Mouse (Mus musculus) ES-E14 (cell line): ENCODE measurements around the gene Dock3. TPM values are rescaled to one million over a fixed set of nuclear protein-coding genes. Genes with fewer than 3 reads are reported as not detected.

Experiments
- DNase-seq: peaks from one replicate; pipeline ENCODE4 v3.0.0-alpha.2; 2013; ENCODE audit warnings: low read depth, low spot score
- H3K27ac ChIP-seq: 2 replicates; pipeline ENCODE4 v1.5.1; 2012; ENCODE audit warnings: low read depth, mild to moderate bottlenecking, low read length, moderate library complexity, mixed read lengths; ENCODE audit not compliant: poor library complexity, insufficient read depth, severe bottlenecking
- H3K36me3 ChIP-seq: 2 replicates; pipeline ENCODE4 v1.6.1; 2012; ENCODE audit warnings: mild to moderate bottlenecking, low read length, moderate library complexity, mixed read lengths; ENCODE audit not compliant: control insufficient read depth, poor library complexity, insufficient read depth, severe bottlenecking
- H3K4me1 ChIP-seq, 2 experiments: fragments of 150-350 bp in 1 of 2; sonication (generic) in 1 of 2; 2 replicates each; pipeline ENCODE4 v1.6.1; 2012; ENCODE audit warnings: low read length in 2 of 2, mild to moderate bottlenecking in 1 of 2, mixed read lengths in 1 of 2; ENCODE audit not compliant: control insufficient read depth in 2 of 2, insufficient read depth in 2 of 2, poor library complexity in 1 of 2
- H3K4me3 ChIP-seq, 2 experiments: fragments of 150-350 bp in 1 of 2; sonication (generic) in 1 of 2; 2 replicates each; pipeline ENCODE4 v1.5.1; 2012; ENCODE audit warnings: low read length in 2 of 2, low read depth in 1 of 2, mild to moderate bottlenecking in 1 of 2, mixed read lengths in 1 of 2; ENCODE audit not compliant: insufficient read depth in 1 of 2, poor library complexity in 1 of 2, severe bottlenecking in 1 of 2
- H3K9ac ChIP-seq: 2 replicates; pipeline ENCODE4 v1.6.1; 2012; ENCODE audit warnings: low read depth, mild to moderate bottlenecking, low read length, mixed read lengths; ENCODE audit not compliant: poor library complexity, insufficient read depth, severe bottlenecking
- H3K9me3 ChIP-seq: fragments of 150-350 bp; sonication (generic); 2 replicates; pipeline ENCODE4 v1.6.1; 2012; ENCODE audit warnings: low read depth, mild to moderate bottlenecking, low read length; ENCODE audit not compliant: control insufficient read depth, insufficient read depth
- CHD2 ChIP-seq: IDR thresholded peaks from 2 replicates; pipeline ENCODE4 v1.6.1; 2014; ENCODE audit warnings: mild to moderate bottlenecking, low read depth, low read length, inconsistent platforms
- HCFC1 ChIP-seq: IDR thresholded peaks from 2 replicates; pipeline ENCODE4 v1.6.1; 2012; ENCODE audit warnings: low read length, inconsistent platforms, borderline replicate concordance; ENCODE audit not compliant: insufficient read depth
- MAFK ChIP-seq: IDR thresholded peaks from 2 replicates; pipeline ENCODE4 v1.6.1; 2014; ENCODE audit warnings: mild to moderate bottlenecking, low read depth, low read length, inconsistent platforms; ENCODE audit not compliant: insufficient read depth
- ZC3H11A ChIP-seq: IDR thresholded peaks from 2 replicates; pipeline ENCODE4 v1.6.1; 2012; ENCODE audit warnings: low read depth, mild to moderate bottlenecking, inconsistent platforms, low read length, borderline replicate concordance
- ZNF384 ChIP-seq: IDR thresholded peaks from 2 replicates; pipeline ENCODE4 v1.6.1; 2012; ENCODE audit warnings: low read depth, low read length, inconsistent platforms
- in situ Hi-C, 2 experiments: fragments of 600-800 bp; cut with MboI; formaldehyde crosslinking; loops; one replicate each; pipeline ENCODE4 v1.15.1; 2025; ENCODE audit warnings: low sequenced_read_pairs in 2 of 2, inconsistent platforms in 1 of 2; ENCODE audit not compliant: unreplicated experiment in 2 of 2
- total RNA-seq: library from RNA; depleted of rRNA; stranded (reverse); fragments of 300-350 nt; gene quantifications from 2 replicates; pipeline ENCODE4 v1.2.3, GENCODE M21; 2012; rRNA removed

The Dock3 gene
- total RNA-seq, 1 experiment: 3.3 TPM

GRCm38 (mm10) chr9:106858036-106858435 is 373.7 kb downstream of the Dock3 start:
- no peak overlapping the region for H3K27ac ChIP-seq
- TF ChIP-seq ZC3H11A (no peak), ZNF384 (no peak), CHD2 (no peak), HCFC1 (no peak), MAFK (no peak)
- H3K4me3 ChIP-seq: no peak overlapping the region
- no peak overlapping the region for H3K9ac ChIP-seq
- in situ Hi-C loops: loop anchor here in 1 of 2 experiments (25.0 kb wide), 1 partner anchor 904 kb away; the partner anchor contains the start of gene Rbm5
- no peaks in the 10 kb centered on the region for H3K4me1 ChIP-seq
- no peaks in the 10 kb centered on the region for H3K9me3 ChIP-seq
- no peak for DNase-seq
- H3K36me3 ChIP-seq: peaks cover 29% of the 10 kb centered on the region

DNA sequence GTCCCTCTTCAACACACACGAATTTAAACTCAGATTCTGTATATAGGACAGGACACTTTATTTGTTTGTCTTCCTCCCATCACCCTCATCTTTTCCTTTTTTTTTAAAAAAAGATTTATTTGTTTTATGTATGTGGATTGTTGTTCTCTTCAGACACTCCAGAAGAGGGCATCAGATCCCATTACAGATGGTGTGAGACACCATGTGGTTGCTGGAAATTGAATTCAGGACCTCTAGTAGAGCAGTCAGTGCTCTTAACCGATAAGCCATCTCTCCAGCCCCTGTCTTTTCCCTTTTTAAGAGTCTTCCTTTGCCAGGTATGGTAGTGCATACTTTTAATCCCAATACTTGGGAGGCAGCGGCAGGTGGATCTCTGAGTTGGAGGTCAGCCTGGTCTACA is 375.0 kb downstream of the Dock3 start:
- Histone ChIP-seq H3K36me3 (peaks cover 26% of the 10 kb centered on the region), H3K27ac (no peak overlapping the region), H3K9me3 (no peaks in the 10 kb centered on the region), H3K4me3 (no peak overlapping the region), H3K9ac (no peak overlapping the region), H3K4me1 (no peaks in the 10 kb centered on the region)
- no peak for TF ChIP-seq HCFC1
- TF ChIP-seq ZNF384: no peak
- no peak for TF ChIP-seq CHD2
- TF ChIP-seq MAFK: no peak
- no peak for TF ChIP-seq ZC3H11A
- no peak for DNase-seq
- in situ Hi-C loops: loop anchor here in 1 of 2 experiments (25.0 kb wide), 1 partner anchor 906 kb away; the partner anchor contains the start of gene Rbm5

Other genes starting within 250 kb of the Dock3 start
- 25.7 and 49.1 TPM in 2 replicates for gene Mapkapk3, start 58.0 kb upstream of the Dock3 start, total RNA-seq
- 1.5 and 2.5 TPM in 2 replicates for gene Cish, start 64.1 kb upstream of the Dock3 start, total RNA-seq
- gene Hemk1, start 106.4 kb upstream of the Dock3 start, total RNA-seq: 29.1 and 41.3 TPM in 2 replicates
- gene 6430571L13Rik, start 108.7 kb upstream of the Dock3 start, total RNA-seq: 0.45 and 0.95 TPM in 2 replicates
- 0.85 and 2.4 TPM in 2 replicates for gene Cacna2d2, start 167.7 kb upstream of the Dock3 start, total RNA-seq